8 mouse cellular contexts compared by ENCODE assay signal in genomic region chr19:46041299-46041932, GRCm38 (mm10). TPM values are rescaled to one million over a fixed set of nuclear protein-coding genes. Genes with fewer than 3 reads are reported as not detected.
DNase-seq lines count a peak whose midpoint lies in the region; ATAC-seq and TF ChIP-seq lines count a peak whose summit lies in the region.

No protein-coding gene starts in this region.

- peak overlapping the region; percentile 90 for H3K27ac ChIP-seq in limb, embryonic 14.5 days (replicated peaks; ENCODE audit: low read depth, low read length)
- peak overlapping the region; percentile 99 for H3K27ac ChIP-seq in stomach, embryonic 16.5 days (ENCODE audit: low read length)

- H3K4me3 ChIP-seq in limb, embryonic 14.5 days (replicated peaks; ENCODE audit: low read length), result peak overlapping the region; percentile 78
- peak overlapping the region; percentile 97 for H3K4me3 ChIP-seq in stomach, embryonic 16.5 days (replicated peaks; ENCODE audit: low read length)

- H3K27me3 ChIP-seq in limb, embryonic 14.5 days (ENCODE audit: control insufficient read depth, insufficient read depth, low read length), result no peaks in the 10 kb centered on the region
- no peaks in the 10 kb centered on the region for H3K27me3 ChIP-seq in stomach, embryonic 16.5 days (ENCODE audit: control insufficient read depth, insufficient read depth, low read length)

- ATAC-seq in limb, embryonic 14.5 days (ENCODE audit: low FRiP score, low read depth), result no peak
- no peak for ATAC-seq in stomach, embryonic 16.5 days (ENCODE audit: insufficient read depth, low FRiP score)

- H3K9me3 ChIP-seq in limb, embryonic 14.5 days (ENCODE audit: control insufficient read depth, low read length), result no peaks in the 10 kb centered on the region
- no peaks in the 10 kb centered on the region for H3K9me3 ChIP-seq in stomach, embryonic 16.5 days (replicated peaks; ENCODE audit: control insufficient read depth, low read length)

- peaks cover 9% of the 10 kb centered on the region; the same call in 1 of the 2 replicates for H3K36me3 ChIP-seq in limb, embryonic 14.5 days (ENCODE audit: control insufficient read depth, insufficient read depth, low read length)
- no peaks in the 10 kb centered on the region for H3K36me3 ChIP-seq in stomach, embryonic 16.5 days (ENCODE audit: control insufficient read depth, insufficient read depth, low read length)

- WGBS in limb, embryonic 14.5 days, result 10% methylated on average over 7 of the region's 7 CpGs
- WGBS in stomach, embryonic 16.5 days, result 16% methylated on average over 7 of the region's 7 CpGs

- intact Hi-C loops in left cerebral cortex, postnatal 10 days (cut with DNase I), result no loop called here

- peaks cover 70% of the 10 kb centered on the region for H3K4me1 ChIP-seq in limb, embryonic 14.5 days (ENCODE audit: control insufficient read depth, insufficient read depth, low read length)
- peaks cover 69% of the 10 kb centered on the region for H3K4me1 ChIP-seq in stomach, embryonic 16.5 days (ENCODE audit: control insufficient read depth, insufficient read depth, low read length)

- DNase-seq in embryo, embryonic 10.5 days (ENCODE audit: low spot score), result peak; percentile 46
- DNase-seq in embryo, embryonic 10 days (ENCODE audit: low spot score), result no peak
- peak; percentile 29 for DNase-seq in thymus, postnatal 25 days
- DNase-seq in thymus, postnatal 10 days (ENCODE audit: low spot score in 2 of 2), result no peak
- DNase-seq in limb, embryonic 14.5 days (ENCODE audit: low spot score), result no peak
- DNase-seq in left cerebral cortex, postnatal 10 days (ENCODE audit: extremely low spot score in 1 of 2, low spot score in 2 of 2), result no peak
- no peak for DNase-seq in layer of hippocampus, postnatal 10 days (ENCODE audit: low spot score in 2 of 2)

- peak overlapping the region; percentile 53 for H3K9ac ChIP-seq in limb, embryonic 14.5 days (ENCODE audit: low read depth, low read length, severe bottlenecking)
- peak overlapping the region; percentile 98 for H3K9ac ChIP-seq in stomach, embryonic 16.5 days (ENCODE audit: low read length)

- TF ChIP-seq POLR2A in limb, embryonic 14.5 days (IDR thresholded peaks at IDR 0.05; ENCODE audit: borderline replicate concordance, extremely low read depth, insufficient read depth, insufficient read length), result no peak

- peak overlapping the region; percentile 99 for H3K4me2 ChIP-seq in limb, embryonic 14.5 days (replicated peaks; ENCODE audit: low read depth, low read length, severe bottlenecking)
- H3K4me2 ChIP-seq in stomach, embryonic 16.5 days (ENCODE audit: low read depth, low read length), result peak overlapping the region; percentile 94

RNA-seq across cellular contexts. Expression of gene Pprc1, which starts 3.3 kb away (rescaled TPM):
- 61.5 and 76.4 TPM in 2 replicates for polyA plus RNA-seq in limb, embryonic 14.5 days (2012; rRNA removed)
- 40.5 and 50.5 TPM in 2 replicates for polyA plus RNA-seq in limb, embryonic 14.5 days (2014; fragmentation: Nextera tagmentation; extraction: Ambion mirVana)
- polyA plus RNA-seq in stomach, embryonic 16.5 days (2015; fragmentation: Nextera tagmentation; extraction: Ambion mirVana), result 26.2 and 30.3 TPM in 2 replicates
- 10 to 100 TPM; 26.2 to 29.1 TPM for total RNA-seq in left cerebral cortex, postnatal 10 days (2021)
- 10 to 100 TPM; 34.7 to 36.2 TPM for total RNA-seq in layer of hippocampus, postnatal 10 days (2021)

RNA-seq across cellular contexts. Expression of gene Ldb1, which starts 3.6 kb away (rescaled TPM):
- 412 and 480 TPM in 2 replicates for polyA plus RNA-seq in limb, embryonic 14.5 days (2012; rRNA removed)
- polyA plus RNA-seq in limb, embryonic 14.5 days (2014; fragmentation: Nextera tagmentation; extraction: Ambion mirVana), result 93.8 and 108 TPM in 2 replicates
- polyA plus RNA-seq in stomach, embryonic 16.5 days (2015; fragmentation: Nextera tagmentation; extraction: Ambion mirVana), result 37.4 and 41.4 TPM in 2 replicates
- total RNA-seq in left cerebral cortex, postnatal 10 days (2021), result 100 to 1,000 TPM in 1 of 2 experiments, 10 to 100 TPM in 1; 99.7 to 101 TPM
- 100 to 1,000 TPM; 104 to 113 TPM for total RNA-seq in layer of hippocampus, postnatal 10 days (2021)

RNA-seq across cellular contexts. Expression of gene Nolc1, which starts 34.2 kb away (rescaled TPM):
- 40.5 and 64.1 TPM in 2 replicates for polyA plus RNA-seq in limb, embryonic 14.5 days (2012; rRNA removed)
- 73.5 and 74.7 TPM in 2 replicates for polyA plus RNA-seq in limb, embryonic 14.5 days (2014; fragmentation: Nextera tagmentation; extraction: Ambion mirVana)
- polyA plus RNA-seq in stomach, embryonic 16.5 days (2015; fragmentation: Nextera tagmentation; extraction: Ambion mirVana), result 72.7 and 79.8 TPM in 2 replicates
- 10 to 100 TPM; 34.6 to 37.3 TPM for total RNA-seq in left cerebral cortex, postnatal 10 days (2021)
- 10 to 100 TPM; 41.2 to 45.6 TPM for total RNA-seq in layer of hippocampus, postnatal 10 days (2021)

RNA-seq across cellular contexts. Expression of gene Hps6, which starts 38.1 kb away (rescaled TPM):
- 4.2 and 5.1 TPM in 2 replicates for polyA plus RNA-seq in limb, embryonic 14.5 days (2012; rRNA removed)
- 5.6 and 6.0 TPM in 2 replicates for polyA plus RNA-seq in limb, embryonic 14.5 days (2014; fragmentation: Nextera tagmentation; extraction: Ambion mirVana)
- polyA plus RNA-seq in stomach, embryonic 16.5 days (2015; fragmentation: Nextera tagmentation; extraction: Ambion mirVana), result 8.5 and 9.0 TPM in 2 replicates
- 1 to 10 TPM; 3.3 to 4.7 TPM for total RNA-seq in left cerebral cortex, postnatal 10 days (2021)
- total RNA-seq in layer of hippocampus, postnatal 10 days (2021), result 1 to 10 TPM; 4.6 to 4.7 TPM

RNA-seq across cellular contexts. Expression of gene Armh3, which starts 43.1 kb away (rescaled TPM):
- 13.7 and 15.6 TPM in 2 replicates for polyA plus RNA-seq in limb, embryonic 14.5 days (2012; rRNA removed)
- polyA plus RNA-seq in limb, embryonic 14.5 days (2014; fragmentation: Nextera tagmentation; extraction: Ambion mirVana), result 13.6 and 15.7 TPM in 2 replicates
- 15.4 and 17.7 TPM in 2 replicates for polyA plus RNA-seq in stomach, embryonic 16.5 days (2015; fragmentation: Nextera tagmentation; extraction: Ambion mirVana)
- 10 to 100 TPM; 22.9 to 24.6 TPM for total RNA-seq in left cerebral cortex, postnatal 10 days (2021)
- total RNA-seq in layer of hippocampus, postnatal 10 days (2021), result 10 to 100 TPM; 21.5 to 26.0 TPM

Comparison
In these comparisons a context has a peak if more than half of its experiments do, and no peak if none do; other contexts are left out.
1. DNase-seq: peak in embryo, embryonic 10.5 days (single experiment) and thymus, postnatal 25 days (single experiment); none in embryo, embryonic 10 days (single experiment), thymus, postnatal 10 days (0 of 2), limb, embryonic 14.5 days (single experiment), left cerebral cortex, postnatal 10 days (0 of 2) and layer of hippocampus, postnatal 10 days (0 of 2).